Mouse (Mus musculus) thymus, postnatal 25 days (tissue): ENCODE measurements around the gene Cd46.
A peak's percentile ranks its signal among the peaks of the same experiment; 100 is the strongest.

ENCODE experiments used
- DNase-seq: peaks from one replicate; pipeline ENCODE4 v3.0.0; 2022

Cd46 gene

GRCm38 (mm10) chr1:195092220-195092720 lies at the start of gene Cd46:
Gene Cd46, minus strand, starts transcription at chr1:195092249.
- DNase-seq, result peak; percentile 73

GRCm38 (mm10) chr1:195132070-195132469 lies 40.0 kb upstream of the Cd46 start:
- no peak for DNase-seq

- DNase-seq, result no peak
Observed at GRCm38 (mm10) chr1:195131675-195132015, 39.6 kb upstream of the Cd46 start.

GRCm38 (mm10) chr1:195130953-195131674 lies 39.1 kb upstream of the Cd46 start, which contains the start of gene Cr1l:
Gene Cr1l, minus strand, starts transcription at chr1:195131586.
- peak; percentile 91 for DNase-seq

GRCm38 (mm10) chr1:195130479-195130878 lies 38.4 kb upstream of the Cd46 start:
- no peak for DNase-seq

GRCm38 (mm10) chr1:195129867-195130266 lies 37.8 kb upstream of the Cd46 start:
- no peak for DNase-seq

GRCm38 (mm10) chr1:195114414-195114813 lies 22.4 kb upstream of the Cd46 start:
- DNase-seq, result no peak

- no peak for DNase-seq
Observed at GRCm38 (mm10) chr1:195113621-195114020, 21.6 kb upstream of the Cd46 start.

GRCm38 (mm10) chr1:195100693-195101092 lies 8.6 kb upstream of the Cd46 start:
- DNase-seq, result no peak

GRCm38 (mm10) chr1:195098004-195098403 lies 6.0 kb upstream of the Cd46 start:
- DNase-seq, result no peak

GRCm38 (mm10) chr1:195091699-195092219 lies 290 bp downstream of the Cd46 start:
- DNase-seq, result no peak

- no peak for DNase-seq
Observed at GRCm38 (mm10) chr1:195082142-195082541, 9.9 kb downstream of the Cd46 start.

GRCm38 (mm10) chr1:195040437-195040836 lies 51.6 kb downstream of the Cd46 start:
- DNase-seq, result peak; percentile 16

- DNase-seq, result no peak
Observed at GRCm38 (mm10) chr1:195038386-195038785, 53.7 kb downstream of the Cd46 start.

- DNase-seq, result no peak
Observed at GRCm38 (mm10) chr1:195037985-195038384, 54.1 kb downstream of the Cd46 start.

GRCm38 (mm10) chr1:195037483-195037882 lies 54.6 kb downstream of the Cd46 start:
- no peak for DNase-seq

- DNase-seq, result no peak
Observed at GRCm38 (mm10) chr1:195033941-195034340, 58.1 kb downstream of the Cd46 start.

GRCm38 (mm10) chr1:195032738-195033137 lies 59.3 kb downstream of the Cd46 start:
- no peak for DNase-seq

- DNase-seq, result no peak
Observed at GRCm38 (mm10) chr1:195031786-195032185, 60.3 kb downstream of the Cd46 start.

- DNase-seq, result no peak
Observed at GRCm38 (mm10) chr1:195027507-195027906, 64.5 kb downstream of the Cd46 start.

- no peak for DNase-seq
Observed at GRCm38 (mm10) chr1:195023848-195024247, 68.2 kb downstream of the Cd46 start.

GRCm38 (mm10) chr1:195021831-195022230 lies 70.2 kb downstream of the Cd46 start:
- DNase-seq, result no peak

GRCm38 (mm10) chr1:195019062-195019600 lies 72.9 kb downstream of the Cd46 start:
- DNase-seq, result no peak
